Mouse (Mus musculus) midbrain, embryonic 11.5 days (tissue): ENCODE results near the gene Dapl1. TPM values are rescaled to one million over a fixed set of nuclear protein-coding genes. Genes with fewer than 3 reads are reported as not detected.
A peak's percentile ranks its signal among the peaks of the same experiment; 100 is the strongest.

Experiments
- ATAC-seq: fragments of 200-750 bp; cut with Nextera tagmentation; 2 replicates; pipeline ENCODE4 v1.8.0; 2017; ENCODE audit warnings: moderate TSS enrichment, moderate library complexity; ENCODE audit not compliant: low FRiP score
- DNase-seq: peaks from one replicate; pipeline ENCODE4 v3.0.0; 2015; ENCODE audit warnings: low spot score; ENCODE audit errors: missing footprints
- H3K27ac ChIP-seq: fragments of 300-500 bp; sonication (generic); 2 replicates; pipeline ENCODE4 v1.5.1; 2014; ENCODE audit warnings: low read depth, low read length
- H3K27me3 ChIP-seq: fragments of 300-500 bp; sonication (generic); 2 replicates; pipeline ENCODE4 v1.6.1; 2014; ENCODE audit warnings: mild to moderate bottlenecking, low read length, moderate library complexity, mixed read lengths; ENCODE audit not compliant: control insufficient read depth, insufficient read depth
- H3K36me3 ChIP-seq: fragments of 300-500 bp; sonication (generic); 2 replicates; pipeline ENCODE4 v1.6.1; 2014; ENCODE audit warnings: mild to moderate bottlenecking, low read length, moderate library complexity, mixed read lengths; ENCODE audit not compliant: control insufficient read depth, insufficient read depth
- H3K4me1 ChIP-seq: fragments of 300-500 bp; sonication (generic); 2 replicates; pipeline ENCODE4 v1.6.1; 2014; ENCODE audit warnings: low read length; ENCODE audit not compliant: control insufficient read depth, insufficient read depth
- H3K4me2 ChIP-seq: fragments of 300-500 bp; sonication (generic); 2 replicates; pipeline ENCODE4 v1.6.1; 2014; ENCODE audit warnings: mild to moderate bottlenecking, moderate library complexity
- H3K4me3 ChIP-seq: fragments of 300-500 bp; sonication (generic); 2 replicates; pipeline ENCODE4 v1.5.1; 2014; ENCODE audit warnings: low read depth, low read length
- H3K9ac ChIP-seq: fragments of 300-500 bp; sonication (generic); 2 replicates; pipeline ENCODE4 v1.6.1; 2014; ENCODE audit warnings: low read length
- H3K9me3 ChIP-seq: fragments of 300-500 bp; sonication (generic); 2 replicates; pipeline ENCODE4 v1.6.1; 2016; ENCODE audit warnings: low read length; ENCODE audit not compliant: control insufficient read depth
- WGBS: fragments of 180-500 bp; shearing (Covaris S2); extraction: QIAGEN DNeasy Blood & Tissue Kit; methylation state at CpG from one replicate; pipeline ENCODE4 v1.1.7; 2014; 5-methylcytosine and 5-hydroxymethylcytosine counted together
- polyA plus RNA-seq: library from polyadenylated mRNA; unstranded; fragments of >200 nt; fragmentation: Nextera tagmentation; extraction: Ambion mirVana; gene quantifications from 2 replicates; pipeline ENCODE4 v1.2.1, GENCODE M21; 2014

Dapl1 gene
- 0.42 TPM in 1 of 2 replicates, not detected in the other for polyA plus RNA-seq

GRCm38 (mm10) chr2:59484438-59484837, at the start of gene Dapl1:
TSS of gene Dapl1 (plus strand) at chr2:59484653.
- Histone ChIP-seq H3K27me3 (no peaks in the 10 kb centered on the region), H3K9ac (no peak within 1 kb of the TSS), H3K4me1 (no peaks in the 10 kb centered on the region; the same call in 1 of the 2 replicates), H3K36me3 (no peaks in the 10 kb centered on the region), H3K27ac (no peak within 1 kb of the TSS), H3K4me3 (no peak within 1 kb of the TSS), H3K9me3 (no peaks in the 10 kb centered on the region), H3K4me2 (no peak within 1 kb of the TSS)
- ATAC-seq (peak; percentile 5; the same call in 1 of the 2 replicates), DNase-seq (no peak)
- WGBS, result 72% methylated on average over 9 of the region's 9 CpGs

- 88% methylated on average over 9 of the region's 9 CpGs for WGBS
- no peak for ATAC-seq
Observed at GRCm38 (mm10) chr2:59434820-59435219, 49.6 kb upstream of the Dapl1 start.

GRCm38 (mm10) chr2:59437684-59438393, 46.6 kb upstream of the Dapl1 start:
- Histone ChIP-seq H3K36me3 (no peaks in the 10 kb centered on the region), H3K4me1 (no peaks in the 10 kb centered on the region), H3K27ac (no peak overlapping the region), H3K4me2 (no peak overlapping the region), H3K27me3 (no peaks in the 10 kb centered on the region), H3K9me3 (no peaks in the 10 kb centered on the region), H3K9ac (no peak overlapping the region), H3K4me3 (no peak overlapping the region)
- WGBS, result 88% methylated on average over 12 of the region's 12 CpGs
- DNase-seq, result no peak
- ATAC-seq, result 0 out of 2 replicates have a peak, but pooled peaks have one; percentile 16

More at GRCm38 (mm10) chr2:59434820-59435219, 49.6 kb upstream of the Dapl1 start:
- H3K27ac ChIP-seq, result no peak overlapping the region
- H3K4me2 ChIP-seq, result no peak overlapping the region
- no peak for DNase-seq
- H3K4me1 ChIP-seq, result no peaks in the 10 kb centered on the region
- no peak overlapping the region for H3K9ac ChIP-seq
- no peaks in the 10 kb centered on the region for H3K9me3 ChIP-seq
- H3K4me3 ChIP-seq, result no peak overlapping the region
- no peaks in the 10 kb centered on the region for H3K36me3 ChIP-seq
- H3K27me3 ChIP-seq, result no peaks in the 10 kb centered on the region

GRCm38 (mm10) chr2:59438479-59438935, 45.9 kb upstream of the Dapl1 start:
- 21% methylated on average over 10 of the region's 10 CpGs for WGBS
- Histone ChIP-seq H3K9me3 (no peaks in the 10 kb centered on the region), H3K4me3 (no peak overlapping the region), H3K4me1 (no peaks in the 10 kb centered on the region), H3K27ac (no peak overlapping the region), H3K36me3 (no peaks in the 10 kb centered on the region), H3K9ac (no peak overlapping the region), H3K4me2 (no peak overlapping the region), H3K27me3 (no peaks in the 10 kb centered on the region)
- ATAC-seq, result peak; percentile 59; the same call in 1 of the 2 replicates
- peak; percentile 91 for DNase-seq

- 84% methylated on average over 9 of the region's 9 CpGs for WGBS
- no peaks in the 10 kb centered on the region for H3K4me1 ChIP-seq
- ATAC-seq, result no peak
- H3K9ac ChIP-seq, result no peak overlapping the region
- no peak overlapping the region for H3K4me2 ChIP-seq
- no peaks in the 10 kb centered on the region for H3K27me3 ChIP-seq
- H3K9me3 ChIP-seq, result no peaks in the 10 kb centered on the region
- H3K27ac ChIP-seq, result no peak overlapping the region
- H3K36me3 ChIP-seq, result no peaks in the 10 kb centered on the region
- no peak overlapping the region for H3K4me3 ChIP-seq
- no peak for DNase-seq
Observed at GRCm38 (mm10) chr2:59439824-59440223, 44.6 kb upstream of the Dapl1 start.

- DNase-seq (no peak), ATAC-seq (no peak)
- 41% methylated on average over 5 of the region's 5 CpGs for WGBS
- H3K4me3 ChIP-seq, result no peak overlapping the region
- H3K9me3 ChIP-seq, result no peaks in the 10 kb centered on the region
- no peak overlapping the region for H3K9ac ChIP-seq
- no peaks in the 10 kb centered on the region for H3K36me3 ChIP-seq
- no peaks in the 10 kb centered on the region for H3K4me1 ChIP-seq
- H3K27me3 ChIP-seq, result no peaks in the 10 kb centered on the region
- no peak overlapping the region for H3K27ac ChIP-seq
- H3K4me2 ChIP-seq, result no peak overlapping the region
Observed at GRCm38 (mm10) chr2:59440481-59440880, 44.0 kb upstream of the Dapl1 start.

- ATAC-seq (no peak), DNase-seq (no peak)
- Histone ChIP-seq H3K27ac (no peak overlapping the region), H3K36me3 (no peaks in the 10 kb centered on the region), H3K9me3 (no peaks in the 10 kb centered on the region), H3K27me3 (no peaks in the 10 kb centered on the region), H3K4me1 (no peaks in the 10 kb centered on the region), H3K9ac (no peak overlapping the region), H3K4me2 (no peak overlapping the region), H3K4me3 (no peak overlapping the region)
- WGBS, result 82% methylated on average over 5 of the region's 5 CpGs
Observed at GRCm38 (mm10) chr2:59441681-59442080, 42.8 kb upstream of the Dapl1 start.

- 66% methylated on average over 6 of the region's 6 CpGs for WGBS
- ATAC-seq (no peak), DNase-seq (peak; percentile 59)
Observed at GRCm38 (mm10) chr2:59446671-59447070, 37.8 kb upstream of the Dapl1 start.

GRCm38 (mm10) chr2:59447712-59448111, 36.7 kb upstream of the Dapl1 start:
- no peak overlapping the region for H3K4me3 ChIP-seq
- 80% methylated on average over 2 of the region's 2 CpGs for WGBS
- H3K9ac ChIP-seq, result no peak overlapping the region
- no peak for ATAC-seq
- no peaks in the 10 kb centered on the region for H3K4me1 ChIP-seq
- no peaks in the 10 kb centered on the region for H3K9me3 ChIP-seq
- DNase-seq, result peak; percentile 59
- no peak overlapping the region for H3K4me2 ChIP-seq
- H3K27ac ChIP-seq, result no peak overlapping the region
- no peaks in the 10 kb centered on the region for H3K36me3 ChIP-seq
- H3K27me3 ChIP-seq, result no peaks in the 10 kb centered on the region

More at GRCm38 (mm10) chr2:59446671-59447070, 37.8 kb upstream of the Dapl1 start:
- Histone ChIP-seq H3K9ac (no peak overlapping the region), H3K4me1 (no peaks in the 10 kb centered on the region), H3K9me3 (no peaks in the 10 kb centered on the region), H3K4me2 (no peak overlapping the region), H3K4me3 (no peak overlapping the region), H3K27me3 (no peaks in the 10 kb centered on the region), H3K36me3 (no peaks in the 10 kb centered on the region), H3K27ac (no peak overlapping the region)
